Mouse (Mus musculus) neural tube, embryonic 10.5 days (tissue): ENCODE measurements around the gene Macf1.
"Not testable (repeated sequence)": the region's sequence is repeated elsewhere in the genome, so short reads cannot be mapped to it uniquely, and the experiment has no call there.

Experiments
- DNase-seq: peaks from one replicate; pipeline ENCODE4 v3.0.0-alpha.2; 2017; ENCODE audit warnings: low spot score; ENCODE audit errors: extremely low spot score

Gene Macf1

GRCm38 (mm10) chr4:123555251-123555650, 128.9 kb downstream of the Macf1 start:
- no peak for DNase-seq

GRCm38 (mm10) chr4:123552689-123553088, 131.5 kb downstream of the Macf1 start:
- no peak for DNase-seq

GRCm38 (mm10) chr4:123548317-123548716, 135.8 kb downstream of the Macf1 start:
- no peak for DNase-seq

GRCm38 (mm10) chr4:123543691-123544090, 140.5 kb downstream of the Macf1 start:
- DNase-seq, result no peak

- no peak for DNase-seq
These were observed 148.9 kb downstream of the Macf1 start for GRCm38 (mm10) chr4:123535271-123535670.

- DNase-seq, result no peak
These were observed 152.2 kb downstream of the Macf1 start for GRCm38 (mm10) chr4:123532001-123532400.

- no peak for DNase-seq
These were observed 153.2 kb downstream of the Macf1 start for GRCm38 (mm10) chr4:123530976-123531375.

- peak; percentile 34 for DNase-seq
These were observed 154.9 kb downstream of the Macf1 start for GRCm38 (mm10) chr4:123529230-123529629.

GRCm38 (mm10) chr4:123527607-123528010, 156.6 kb downstream of the Macf1 start:
- peak; percentile 20 for DNase-seq

- no peak for DNase-seq
These were observed 157.3 kb downstream of the Macf1 start for GRCm38 (mm10) chr4:123526779-123527280.

- DNase-seq, result no peak
These were observed 159.4 kb downstream of the Macf1 start for GRCm38 (mm10) chr4:123524746-123525145.

- DNase-seq, result not testable (repeated sequence)
These were observed 164.0 kb downstream of the Macf1 start for GRCm38 (mm10) chr4:123520123-123520522.

- no peak for DNase-seq
These were observed 168.5 kb downstream of the Macf1 start for GRCm38 (mm10) chr4:123515673-123516072.

- DNase-seq, result no peak
These were observed 174.0 kb downstream of the Macf1 start for GRCm38 (mm10) chr4:123510201-123510600.

- DNase-seq, result no peak
These were observed 195.1 kb downstream of the Macf1 start for GRCm38 (mm10) chr4:123489086-123489485.

GRCm38 (mm10) chr4:123479991-123480390, 204.2 kb downstream of the Macf1 start:
- DNase-seq, result no peak

- no peak for DNase-seq
These were observed 205.3 kb downstream of the Macf1 start for GRCm38 (mm10) chr4:123478655-123479433.

GRCm38 (mm10) chr4:123465799-123466198, 218.4 kb downstream of the Macf1 start:
- no peak for DNase-seq

GRCm38 (mm10) chr4:123460595-123461272, 223.4 kb downstream of the Macf1 start:
- DNase-seq, result no peak

- DNase-seq, result no peak
These were observed 229.1 kb downstream of the Macf1 start for GRCm38 (mm10) chr4:123454871-123455640.

- no peak for DNase-seq
These were observed 230.4 kb downstream of the Macf1 start for GRCm38 (mm10) chr4:123453729-123454128.

- no peak for DNase-seq
These were observed 232.2 kb downstream of the Macf1 start for GRCm38 (mm10) chr4:123451991-123452390.
